Mouse (Mus musculus) limb, embryonic 14.5 days (tissue): ENCODE measurements around the gene Arih1. TPM values are rescaled to one million over a fixed set of nuclear protein-coding genes. Genes with fewer than 3 reads are reported as not detected.
"Not testable (repeated sequence)": the region's sequence is repeated elsewhere in the genome, so short reads cannot be mapped to it uniquely, and the experiment has no call there.

Experiments used
- ATAC-seq: fragments of 200-750 bp; cut with Nextera tagmentation; 2 replicates; pipeline ENCODE4 v1.8.0; 2017; ENCODE audit warnings: low read depth, moderate number of reproducible peaks, moderate TSS enrichment; ENCODE audit not compliant: low FRiP score
- DNase-seq: peaks from one replicate; pipeline ENCODE4 v3.0.0-alpha.2; 2015; ENCODE audit warnings: low spot score
- H3K27ac ChIP-seq: fragments of 300-500 bp; sonication (generic); replicated peaks from 2 replicates; pipeline ENCODE4 v1.5.1; 2014; ENCODE audit warnings: low read depth, mild to moderate bottlenecking, low read length, moderate library complexity, mixed read lengths
- H3K27me3 ChIP-seq: fragments of 300-500 bp; sonication (generic); 2 replicates; pipeline ENCODE4 v1.6.1; 2014; ENCODE audit warnings: low read length, mixed read lengths; ENCODE audit not compliant: control insufficient read depth, insufficient read depth
- H3K36me3 ChIP-seq: fragments of 300-500 bp; sonication (generic); 2 replicates; pipeline ENCODE4 v1.6.1; 2014; ENCODE audit warnings: mild to moderate bottlenecking, low read length, moderate library complexity, mixed read lengths; ENCODE audit not compliant: control insufficient read depth, insufficient read depth
- H3K4me1 ChIP-seq: fragments of 300-500 bp; sonication (generic); 2 replicates; pipeline ENCODE4 v1.6.1; 2014; ENCODE audit warnings: antibody characterized with exemption, low read length, mixed read lengths; ENCODE audit not compliant: control insufficient read depth, insufficient read depth
- H3K4me2 ChIP-seq: fragments of 300-500 bp; sonication (generic); replicated peaks from 2 replicates; pipeline ENCODE4 v1.6.1; 2014; ENCODE audit warnings: low read depth, mild to moderate bottlenecking, low read length, moderate library complexity; ENCODE audit not compliant: severe bottlenecking
- H3K4me3 ChIP-seq: fragments of 300-500 bp; sonication (generic); replicated peaks from 2 replicates; pipeline ENCODE4 v1.5.1; 2014; ENCODE audit warnings: low read length
- H3K9ac ChIP-seq: fragments of 300-500 bp; sonication (generic); 2 replicates; pipeline ENCODE4 v1.6.1; 2014; ENCODE audit warnings: mild to moderate bottlenecking, low read depth, low read length, moderate library complexity; ENCODE audit not compliant: severe bottlenecking
- H3K9me3 ChIP-seq: fragments of 300-500 bp; sonication (generic); 2 replicates; pipeline ENCODE4 v1.6.1; 2016; ENCODE audit warnings: low read length; ENCODE audit not compliant: control insufficient read depth
- POLR2A ChIP-seq: fragments of 200-500 bp; IDR thresholded peaks from 2 replicates; pipeline ENCODE4 v1.8.0; 2012; ENCODE audit warnings: inconsistent platforms, mild to moderate bottlenecking, moderate library complexity, borderline replicate concordance; ENCODE audit not compliant: insufficient read depth, insufficient read length; ENCODE audit errors: extremely low read depth
- WGBS: fragments of 180-500 bp; shearing (Covaris S2); extraction: QIAGEN DNeasy Blood & Tissue Kit; methylation state at CpG from one replicate; pipeline ENCODE4 v1.1.7; 2014; 5-methylcytosine and 5-hydroxymethylcytosine counted together
- polyA plus RNA-seq, 2 experiments: library from polyadenylated mRNA; depleted of rRNA in 1 of 2; stranded (reverse) in 1 of 2; unstranded in 1 of 2; fragments of >200 nt; fragmentation: Nextera tagmentation in 1 of 2; extraction: Ambion mirVana in 1 of 2; gene quantifications; 2 replicates each; pipeline versions ENCODE4 v1.2.1 to v1.2.3; 2012 to 2014

Arih1 gene
- polyA plus RNA-seq, 2 experiments, result 16.8 to 48.6 TPM

- Histone ChIP-seq H3K27ac (no peak overlapping the region), H3K4me1 (no peaks in the 10 kb centered on the region), H3K4me3 (no peak overlapping the region), H3K9me3 (no peaks in the 10 kb centered on the region), H3K9ac (no peak overlapping the region), H3K4me2 (no peak overlapping the region), H3K27me3 (no peaks in the 10 kb centered on the region), H3K36me3 (no peaks in the 10 kb centered on the region)
- 80% methylated on average over 5 of the region's 5 CpGs for WGBS
- no peak for TF ChIP-seq POLR2A
- DNase-seq (no peak), ATAC-seq (no peak)
These were observed 117.2 kb downstream of the Arih1 start for GRCm38 (mm10) chr9:59369220-59369619.

GRCm38 (mm10) chr9:59360487-59360886, 125.9 kb downstream of the Arih1 start:
- not testable (repeated sequence) for H3K36me3 ChIP-seq, DNase-seq, ATAC-seq, H3K27me3 ChIP-seq, H3K4me1 ChIP-seq, H3K4me2 ChIP-seq, H3K27ac ChIP-seq, H3K9me3 ChIP-seq, H3K4me3 ChIP-seq, H3K9ac ChIP-seq
- WGBS, result no CpG with 5 or more reads among the region's 3 CpGs

GRCm38 (mm10) chr9:59358041-59358440, 128.4 kb downstream of the Arih1 start:
- not testable (repeated sequence) for H3K27ac ChIP-seq, H3K9ac ChIP-seq, H3K4me2 ChIP-seq, H3K4me3 ChIP-seq, H3K9me3 ChIP-seq, H3K27me3 ChIP-seq, DNase-seq, H3K4me1 ChIP-seq, H3K36me3 ChIP-seq, ATAC-seq
- WGBS, result 58% methylated on average over 1 of the region's 1 CpGs

GRCm38 (mm10) chr9:59353253-59353639, 133.2 kb downstream of the Arih1 start, which contains the start of gene Bbs4:
TSS of gene Bbs4 (minus strand) at chr9:59353508.
- H3K9ac ChIP-seq, result peak within 1 kb of the TSS; percentile 76
- 0% methylated on average over 30 of the region's 32 CpGs for WGBS
- peak within 1 kb of the TSS; percentile 84 for H3K27ac ChIP-seq
- ATAC-seq (peak; percentile 95), DNase-seq (peak; percentile 87)
- H3K36me3 ChIP-seq, result no peaks in the 10 kb centered on the region
- H3K4me2 ChIP-seq, result peak within 1 kb of the TSS; percentile 57
- no peaks in the 10 kb centered on the region for H3K4me1 ChIP-seq
- TF ChIP-seq POLR2A, result no peak
- no peaks in the 10 kb centered on the region for H3K9me3 ChIP-seq
- peak within 1 kb of the TSS; percentile 66 for H3K4me3 ChIP-seq
- no peaks in the 10 kb centered on the region for H3K27me3 ChIP-seq

- Histone ChIP-seq H3K9me3 (no peaks in the 10 kb centered on the region), H3K27ac (peak overlapping the region; percentile 84), H3K36me3 (no peaks in the 10 kb centered on the region), H3K4me3 (peak overlapping the region; percentile 66), H3K9ac (peak overlapping the region; percentile 76), H3K4me1 (no peaks in the 10 kb centered on the region), H3K27me3 (no peaks in the 10 kb centered on the region), H3K4me2 (peak overlapping the region; percentile 57)
- TF ChIP-seq POLR2A, result no peak
- ATAC-seq, result 0 out of 2 replicates have a peak, but pooled peaks have one; percentile 4
- peak; percentile 2 for DNase-seq
- 10% methylated on average over 15 of the region's 15 CpGs for WGBS
These were observed 133.7 kb downstream of the Arih1 start for GRCm38 (mm10) chr9:59352586-59353252.

GRCm38 (mm10) chr9:59346176-59346575, 140.2 kb downstream of the Arih1 start:
- no peak for TF ChIP-seq POLR2A
- Histone ChIP-seq H3K27me3 (no peaks in the 10 kb centered on the region), H3K4me2 (no peak overlapping the region), H3K36me3 (peaks cover 5% of the 10 kb centered on the region; the same call in 1 of the 2 replicates), H3K9me3 (no peaks in the 10 kb centered on the region), H3K27ac (no peak overlapping the region), H3K4me3 (no peak overlapping the region), H3K4me1 (no peaks in the 10 kb centered on the region), H3K9ac (no peak overlapping the region)
- WGBS, result 54% methylated on average over 2 of the region's 2 CpGs
- no peak for ATAC-seq
- DNase-seq, result no peak
